Mouse (Mus musculus) cerebellum, adult 18-20 months (tissue): ENCODE measurements at regions not wholly inside any gene's neighbourhood (a gene's known extent, or its start where the extent isn't known, plus 50 kb on each side); places are given as distances from the start of the nearest gene placed in this dataset.
A peak's percentile ranks its signal among the peaks of the same experiment; 100 is the strongest.

Source experiments
- DNase-seq, 2 experiments: peaks; one replicate each; pipeline ENCODE4 v3.0.0; 2021

DNA sequence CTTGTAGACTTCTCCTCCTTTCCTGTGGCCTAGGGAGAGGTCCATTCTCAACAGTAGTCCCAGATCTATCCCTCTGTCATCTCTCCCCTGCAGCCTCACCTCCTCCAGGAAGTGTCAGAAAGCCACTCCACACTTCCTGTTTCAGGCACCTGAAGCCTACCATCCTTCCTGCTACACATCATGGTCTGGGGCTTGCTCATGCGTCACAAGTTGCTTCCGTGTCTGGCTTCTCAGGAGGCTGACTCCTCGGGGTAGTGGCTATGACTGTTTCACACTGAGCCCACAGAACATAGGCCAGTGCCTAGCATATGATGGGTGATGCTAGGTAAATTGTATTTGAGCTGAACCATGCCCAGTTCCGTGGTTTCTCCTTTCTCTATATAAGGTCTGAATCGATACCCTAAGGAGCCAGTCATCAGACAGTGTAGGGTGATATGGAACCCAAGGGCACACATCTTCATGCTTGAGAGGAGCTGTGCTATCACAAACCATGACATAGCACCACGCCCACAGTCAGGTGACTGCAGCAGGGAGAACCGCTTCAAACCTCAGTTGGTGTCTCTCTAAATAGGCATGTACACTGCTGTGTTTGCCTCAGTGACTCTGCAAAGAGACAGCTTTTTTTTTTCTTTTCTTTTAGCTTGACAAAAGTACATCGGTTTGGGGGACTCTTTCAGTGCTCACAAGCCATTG is 272.2 kb downstream of the Sec61b start:
- no peak for DNase-seq

DNA sequence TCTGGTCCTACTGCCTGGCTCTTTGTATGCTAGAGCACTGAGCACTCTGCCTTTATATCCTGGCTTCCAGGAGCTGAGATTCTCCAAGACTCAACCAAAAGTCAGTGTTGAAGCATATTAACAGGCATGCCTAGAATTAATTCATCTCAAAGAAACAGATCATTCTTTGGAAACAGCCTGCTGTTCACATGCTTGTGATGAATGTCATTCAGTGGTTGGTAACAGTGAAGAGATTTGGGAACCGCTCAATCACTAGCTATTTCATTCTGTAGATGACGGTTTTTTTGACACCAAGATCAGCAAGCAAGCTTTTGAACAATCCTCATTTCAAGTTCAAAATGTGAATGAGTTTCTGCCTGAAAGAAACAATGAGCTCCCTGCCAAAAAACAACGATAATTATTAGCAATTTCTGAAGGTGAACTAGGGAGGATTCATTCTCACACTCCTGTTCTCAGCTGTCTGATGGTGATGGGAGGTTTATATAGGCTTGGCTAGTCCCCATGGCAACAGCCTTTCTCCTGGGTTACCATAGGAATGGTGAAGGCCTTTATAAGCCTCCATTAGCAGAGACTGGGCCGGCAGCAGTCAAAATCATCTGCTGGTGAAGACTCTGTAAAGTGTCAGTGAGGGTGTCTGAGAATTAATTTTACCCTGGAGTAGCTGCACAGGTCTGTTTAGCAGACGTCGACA is 272.6 kb upstream of the Nr4a3 start:
- no peak for DNase-seq

DNA sequence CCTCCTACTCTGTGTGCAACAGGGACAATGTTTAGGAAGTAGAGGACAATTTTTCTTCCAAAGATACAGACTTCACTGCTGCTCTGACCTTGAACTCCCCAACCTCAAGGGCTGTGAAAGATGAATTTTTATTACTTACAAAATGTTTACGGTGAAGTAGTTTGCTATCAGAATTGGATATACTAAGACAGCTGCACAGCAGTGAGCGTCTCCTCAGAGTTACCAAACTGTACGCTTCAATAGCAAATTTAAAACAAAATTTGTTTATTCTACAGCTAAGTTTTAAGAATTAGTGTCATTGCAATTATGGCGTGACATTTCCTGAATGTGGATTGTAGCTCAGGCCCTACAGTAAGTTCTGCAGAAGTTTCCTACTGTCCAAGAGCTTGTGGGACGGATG is 270.3 kb upstream of the Nr4a3 start:
- no peak for DNase-seq

DNA sequence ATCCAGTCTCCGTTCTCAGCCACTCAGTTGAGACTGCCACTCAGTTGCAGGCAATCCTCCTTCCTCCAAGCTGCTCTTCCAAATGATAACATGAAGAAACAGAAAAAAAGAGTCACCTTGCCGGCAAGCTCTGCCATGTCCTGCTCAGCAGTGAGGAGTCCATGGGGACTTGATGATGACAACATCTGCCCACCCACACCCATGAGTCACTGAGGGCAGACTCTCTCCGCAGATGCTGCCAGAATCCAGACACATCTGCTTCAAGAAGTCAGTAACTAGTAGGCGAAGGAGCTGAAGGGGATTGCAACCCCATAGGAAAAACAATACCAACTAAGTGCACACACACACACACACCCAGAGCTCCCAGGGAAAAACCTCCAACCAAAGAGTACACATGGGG is 263.9 kb upstream of the Nr4a3 start:
- DNase-seq, result no peak

DNA sequence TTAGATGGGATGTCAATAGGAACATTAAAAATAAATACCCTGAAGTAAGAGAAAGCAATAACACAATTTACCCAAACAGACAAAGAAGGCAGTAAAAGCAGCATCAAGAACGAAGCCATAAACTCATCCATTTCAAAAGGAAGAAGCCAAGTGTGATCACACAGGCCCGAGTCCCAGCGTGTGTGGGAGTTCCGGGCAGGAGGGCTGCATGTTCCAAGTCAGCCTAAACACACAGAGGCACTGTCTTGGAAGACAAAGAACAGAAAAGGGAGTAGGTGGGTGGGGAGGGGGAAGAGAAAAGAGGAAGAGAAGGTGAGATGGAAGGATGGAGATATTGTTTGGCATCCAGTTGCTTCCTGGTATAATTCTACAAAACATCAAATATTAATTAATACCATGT is 248.0 kb upstream of the Nr4a3 start:
- DNase-seq, result no peak

DNA sequence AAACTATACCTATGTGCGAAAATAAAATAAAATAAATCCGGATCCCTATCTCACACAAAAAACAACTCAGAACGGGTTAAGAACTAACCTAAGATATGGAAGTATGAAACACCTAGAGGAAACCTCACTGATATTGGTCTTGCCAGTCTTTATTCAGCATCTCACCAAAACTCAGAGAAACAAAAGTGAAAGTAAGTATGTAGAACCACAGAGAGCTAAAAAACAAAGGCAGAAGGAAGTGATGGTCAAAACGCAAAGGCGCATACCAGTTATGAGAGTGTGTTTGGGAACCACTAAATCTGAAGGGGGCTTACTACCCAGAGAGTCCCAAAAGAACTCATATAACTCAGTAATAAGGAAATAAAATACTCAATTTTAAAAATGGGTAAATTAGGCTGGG is 245.8 kb upstream of the Nr4a3 start:
- no peak for DNase-seq

DNA sequence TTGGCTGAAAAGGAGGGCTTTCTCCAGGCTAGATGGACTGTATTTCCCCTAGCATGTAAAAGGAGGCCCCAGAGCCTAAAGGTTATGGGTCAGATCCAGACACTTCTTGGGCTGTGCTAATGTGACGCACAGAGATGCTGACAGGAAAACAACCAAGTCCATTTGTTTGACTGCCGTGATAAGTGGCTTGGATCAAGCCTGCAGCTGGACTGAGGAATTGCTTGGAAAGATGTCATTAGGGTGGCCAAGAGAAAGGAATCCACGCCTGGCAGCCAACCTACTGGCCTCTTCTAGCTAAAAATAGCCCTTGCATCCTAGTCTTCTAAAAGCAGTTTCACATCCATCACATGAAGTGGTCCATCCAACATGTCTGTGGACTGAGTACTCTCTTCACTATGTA is 241.8 kb upstream of the Nr4a3 start:
- DNase-seq, result no peak

DNA sequence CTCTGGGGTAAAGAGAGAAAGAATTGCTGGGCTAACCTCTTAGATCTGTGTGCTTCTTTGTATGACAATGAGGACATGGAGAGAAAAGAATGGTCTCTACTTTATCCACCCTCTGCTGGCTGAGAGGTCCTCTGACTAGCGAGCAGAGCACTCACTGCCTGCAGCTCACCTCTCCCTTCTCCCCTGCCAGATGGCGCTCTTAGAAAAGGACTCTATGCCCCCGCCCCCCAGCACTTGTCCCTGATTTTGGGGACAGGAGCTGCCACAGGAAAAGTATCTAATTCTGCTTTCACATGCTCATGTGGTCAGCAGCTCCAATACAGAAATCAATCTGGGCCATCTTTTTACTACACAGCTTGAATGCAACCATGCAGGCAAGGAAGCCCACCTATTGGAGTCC is 237.1 kb upstream of the Nr4a3 start:
- peak; percentile 35 to 46 for DNase-seq

DNA sequence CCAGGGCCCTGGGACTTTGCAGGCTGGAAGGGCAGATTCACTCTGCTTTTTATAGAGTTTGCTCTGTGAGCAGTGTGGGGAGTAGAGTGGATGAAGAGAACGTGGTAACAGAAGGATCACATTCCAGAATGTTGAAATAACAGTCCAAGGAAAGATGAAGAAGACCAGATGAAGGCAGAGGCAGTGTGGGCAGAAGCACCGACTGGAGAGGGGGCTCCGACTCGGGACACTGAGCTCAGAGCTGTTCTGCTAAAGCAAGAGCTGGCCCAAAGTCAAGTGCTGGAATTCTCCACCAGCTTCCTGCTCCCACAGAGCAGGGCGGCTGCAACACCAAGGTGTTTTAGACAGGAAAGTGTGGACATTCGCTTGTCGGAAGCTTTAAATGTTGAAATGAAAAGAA is 230.9 kb upstream of the Nr4a3 start:
- no peak for DNase-seq

DNA sequence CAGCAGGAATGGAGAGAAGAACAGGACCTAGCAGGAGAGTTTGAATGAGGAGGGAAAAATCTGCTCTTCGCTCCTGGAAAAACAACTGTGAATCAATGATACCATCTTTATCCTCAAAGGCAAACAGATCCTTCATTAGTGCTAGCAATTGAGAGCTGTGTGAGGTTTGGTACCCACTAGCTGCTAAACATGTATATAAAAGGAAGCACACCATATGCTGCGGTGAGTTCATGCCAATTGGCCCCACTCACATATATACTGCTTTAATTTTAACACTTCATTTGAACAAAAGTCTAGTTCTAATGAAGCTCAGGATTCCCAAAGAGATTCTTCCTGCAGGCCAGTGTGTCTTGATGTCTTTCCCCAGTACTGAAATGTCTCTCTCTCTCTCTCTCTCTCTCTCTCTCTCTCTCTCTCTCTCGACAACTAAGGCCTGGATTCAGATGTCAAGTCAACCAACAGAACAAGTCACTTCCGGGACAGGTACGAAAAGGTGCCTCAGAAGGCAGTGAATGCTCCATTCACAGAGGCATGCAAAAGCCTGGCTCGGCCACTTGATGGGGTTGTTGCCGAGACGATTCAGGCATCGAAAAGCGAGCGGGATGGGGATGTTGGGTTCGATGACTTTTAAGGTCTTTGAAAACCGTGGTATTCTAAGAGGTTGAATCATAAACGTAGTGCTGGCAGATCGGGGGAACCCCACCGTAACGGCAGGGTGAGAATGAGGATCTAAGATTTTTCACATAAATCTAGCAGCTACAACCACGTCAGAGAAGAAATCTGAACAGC is 226.4 kb upstream of the Nr4a3 start:
- no peak for DNase-seq

DNA sequence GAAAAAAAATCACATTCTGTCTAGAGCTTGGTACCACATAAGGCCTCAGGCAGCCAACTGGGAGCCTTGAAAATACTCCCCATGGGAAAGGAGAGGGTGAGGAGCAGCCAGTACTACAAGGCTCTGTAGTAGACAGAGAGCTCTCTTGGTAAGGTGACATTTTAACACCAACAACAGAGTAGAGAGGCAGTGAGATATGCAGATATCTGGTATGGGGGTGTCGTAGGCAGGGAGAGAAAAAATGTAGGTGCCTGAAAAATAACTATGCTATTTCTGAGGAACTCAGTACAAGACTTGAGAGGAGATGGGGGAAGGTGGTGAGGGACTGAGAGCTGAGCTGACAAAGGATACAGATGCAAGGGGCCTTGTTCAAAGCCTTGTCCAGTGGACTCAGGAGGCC is 224.4 kb upstream of the Nr4a3 start:
- no peak for DNase-seq

DNA sequence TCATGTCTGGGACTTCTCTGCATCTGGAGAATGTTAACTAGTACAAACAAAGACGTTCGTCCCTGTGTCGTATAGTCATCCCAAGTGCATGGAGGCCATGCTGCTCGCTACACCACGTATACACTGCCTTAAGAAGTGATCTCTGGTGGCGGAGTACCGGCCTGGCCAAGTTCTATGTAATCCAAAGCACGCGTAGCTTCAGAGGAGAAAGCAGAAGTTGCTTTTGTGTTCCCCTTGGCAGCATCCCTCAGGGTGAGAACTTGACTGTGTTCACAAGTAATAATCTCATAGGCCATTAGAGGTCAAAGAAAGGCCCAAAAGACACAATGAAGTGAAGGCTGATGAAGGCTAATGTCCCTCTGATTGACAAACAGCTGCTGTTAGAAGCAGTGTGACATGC is 221.7 kb upstream of the Nr4a3 start:
- DNase-seq, result no peak

DNA sequence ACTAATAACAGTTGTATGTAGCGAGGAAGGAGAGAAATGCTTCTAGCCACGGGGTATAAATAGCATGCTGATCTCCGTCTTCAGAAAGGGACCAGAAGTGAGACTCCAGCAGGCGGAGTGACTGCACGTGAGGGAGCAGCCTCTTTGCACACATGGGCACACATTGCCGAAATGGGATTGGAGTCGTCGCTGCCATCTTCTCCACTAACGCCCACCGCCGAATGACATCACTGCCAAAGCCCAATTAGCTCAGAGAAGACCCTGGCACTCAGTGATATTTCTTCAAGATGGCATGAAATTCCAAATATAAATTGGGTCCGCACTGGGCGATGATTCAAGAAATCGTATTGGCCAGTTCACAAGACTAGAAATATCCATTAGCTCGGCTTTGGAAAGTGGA is 220.9 kb upstream of the Nr4a3 start:
- DNase-seq, result no peak

DNA sequence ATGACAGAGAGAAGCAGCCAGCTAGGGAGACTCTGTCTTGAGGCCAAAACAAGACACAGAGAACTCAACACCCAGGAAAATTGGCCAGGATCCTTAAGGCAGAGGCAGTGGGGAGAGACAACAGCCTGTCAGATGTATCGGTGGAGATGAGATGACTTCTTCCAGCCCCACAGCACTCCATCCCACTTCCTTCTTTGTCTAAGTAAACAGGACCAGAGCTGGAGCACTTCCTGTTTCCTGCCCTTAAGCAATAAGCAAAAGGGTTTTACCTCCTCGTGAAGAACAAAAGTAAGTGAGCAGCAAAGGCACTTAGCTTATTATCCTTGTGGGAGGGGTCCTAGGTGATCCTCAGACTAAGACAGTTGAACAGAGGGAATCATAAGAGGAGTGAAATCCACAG is 212.0 kb upstream of the Nr4a3 start:
- no peak for DNase-seq

DNA sequence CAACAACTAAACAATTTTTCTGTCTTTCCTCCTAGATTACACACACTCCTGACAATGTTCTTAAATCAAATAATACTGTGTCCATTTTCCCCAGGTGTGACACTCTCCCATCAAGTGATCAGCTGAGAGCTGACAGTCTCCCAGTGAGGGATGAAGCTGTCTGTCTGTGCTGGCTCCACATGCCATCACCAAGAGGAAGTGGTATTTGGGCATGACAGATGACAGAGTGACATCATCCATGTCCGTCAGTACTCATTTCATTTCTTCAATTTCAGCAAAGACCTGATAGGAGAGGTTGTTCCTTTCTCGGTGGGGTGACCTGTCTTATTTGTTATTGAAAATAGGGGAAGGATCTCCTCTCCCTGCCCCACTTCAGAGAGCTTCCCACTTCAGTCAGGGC is 206.5 kb upstream of the Nr4a3 start:
- no peak for DNase-seq

DNA sequence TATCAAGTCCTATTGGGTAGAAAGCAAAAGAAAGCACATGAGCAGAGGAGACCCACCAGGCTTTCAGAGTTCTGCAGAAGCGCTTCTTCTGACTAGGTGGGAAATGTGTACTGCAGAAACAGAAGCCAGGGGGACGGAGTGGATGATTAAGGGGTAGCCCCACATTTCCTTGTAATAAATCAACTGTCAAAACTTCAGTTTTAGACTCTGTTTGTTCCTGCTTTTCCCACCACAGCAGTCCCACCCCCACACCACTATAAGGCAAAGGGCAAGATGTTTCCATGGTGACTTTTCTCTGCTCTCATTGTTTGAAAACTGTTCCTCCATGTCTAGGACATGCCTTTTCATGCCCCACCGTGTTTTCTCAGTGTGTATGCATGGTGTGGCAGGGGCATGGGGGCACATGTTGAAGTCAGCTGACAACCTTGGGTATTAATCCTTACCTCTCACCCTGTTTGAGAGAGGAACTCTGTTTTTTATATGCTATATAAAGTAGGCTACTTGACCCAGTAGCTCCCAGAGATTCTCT is 202.8 kb upstream of the Nr4a3 start:
- no peak for DNase-seq

DNA sequence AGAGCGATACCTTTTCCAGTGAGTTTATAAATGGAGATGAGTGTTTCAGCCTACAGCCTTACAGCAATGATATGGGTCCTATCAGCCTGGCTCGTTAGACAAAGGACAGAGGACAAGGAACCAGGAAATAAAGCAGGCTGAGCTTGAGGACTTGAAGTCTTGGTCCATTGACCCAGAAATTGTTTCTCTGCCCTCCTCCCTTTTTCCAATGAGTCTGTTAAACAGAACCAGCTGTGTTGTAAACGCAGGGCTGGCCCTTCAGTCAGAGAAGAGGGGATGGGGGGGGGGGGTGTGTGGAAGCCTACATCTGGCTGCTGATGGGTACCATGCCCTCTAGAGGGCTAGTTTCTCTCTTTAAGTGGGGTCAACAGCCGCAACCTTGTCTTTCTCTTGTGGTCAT is 199.7 kb upstream of the Nr4a3 start:
- no peak for DNase-seq

DNA sequence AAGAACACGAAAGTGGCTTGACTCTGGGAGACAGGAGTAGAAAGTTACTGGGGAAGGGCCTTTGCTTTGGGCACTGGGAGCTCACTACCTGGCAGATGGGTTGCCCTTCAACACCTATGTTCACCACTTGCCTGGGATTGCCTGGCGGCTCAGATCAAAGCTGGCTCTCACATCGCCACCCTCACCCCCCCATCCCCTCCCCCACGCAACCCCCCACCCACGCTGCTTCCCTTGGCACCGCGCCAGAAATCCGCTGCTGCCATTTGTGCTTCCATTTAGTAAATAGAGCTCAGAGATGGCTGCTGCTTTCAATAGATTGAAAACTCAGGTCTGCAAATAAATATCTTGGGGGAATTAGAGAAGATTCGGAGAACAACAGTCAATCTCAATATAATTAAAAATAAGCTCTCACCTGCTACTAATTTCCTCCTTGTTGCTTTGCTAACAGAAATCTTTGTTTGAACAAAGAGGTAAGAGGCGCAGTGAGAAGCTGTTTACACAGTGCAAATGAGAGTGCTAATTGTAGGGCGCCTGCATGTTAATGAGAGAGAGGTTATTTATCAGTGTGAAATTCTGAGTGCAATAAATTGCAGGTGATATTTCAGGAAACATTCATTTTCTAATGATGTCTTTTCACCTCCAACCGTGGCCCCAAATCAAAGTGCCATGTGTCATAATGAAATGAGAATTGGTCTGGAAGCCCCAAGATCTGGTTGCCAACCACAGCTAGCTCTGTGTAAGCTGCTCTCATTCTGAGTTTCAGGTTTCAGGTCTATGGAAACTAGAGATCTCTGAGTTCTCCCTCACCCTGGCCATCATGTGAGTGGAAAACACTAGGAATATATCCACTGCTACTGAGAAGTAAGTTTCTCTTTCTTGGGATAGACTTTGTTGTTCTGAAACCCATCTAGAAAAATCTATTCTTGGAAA is 198.3 kb upstream of the Nr4a3 start:
- DNase-seq, result no peak

DNA sequence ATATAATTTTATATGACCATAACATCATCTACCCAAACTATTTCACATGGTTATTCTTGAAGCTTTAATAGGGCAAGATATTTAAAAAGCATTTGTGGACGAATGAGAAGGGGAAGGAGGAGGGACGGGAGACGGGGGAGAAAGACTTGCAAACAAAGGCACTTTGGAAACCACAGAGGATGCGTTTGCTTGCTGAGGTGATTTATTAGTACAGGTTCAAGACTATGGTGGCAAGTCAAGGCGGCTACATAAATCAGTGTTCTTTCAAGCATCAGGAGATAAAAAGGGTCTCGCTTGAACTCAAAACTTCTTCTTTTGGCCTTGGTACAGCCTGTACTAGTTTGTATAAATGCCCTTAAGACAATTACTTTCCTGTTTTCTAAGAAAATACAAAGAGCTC is 183.8 kb upstream of the Nr4a3 start:
- DNase-seq, result no peak

DNA sequence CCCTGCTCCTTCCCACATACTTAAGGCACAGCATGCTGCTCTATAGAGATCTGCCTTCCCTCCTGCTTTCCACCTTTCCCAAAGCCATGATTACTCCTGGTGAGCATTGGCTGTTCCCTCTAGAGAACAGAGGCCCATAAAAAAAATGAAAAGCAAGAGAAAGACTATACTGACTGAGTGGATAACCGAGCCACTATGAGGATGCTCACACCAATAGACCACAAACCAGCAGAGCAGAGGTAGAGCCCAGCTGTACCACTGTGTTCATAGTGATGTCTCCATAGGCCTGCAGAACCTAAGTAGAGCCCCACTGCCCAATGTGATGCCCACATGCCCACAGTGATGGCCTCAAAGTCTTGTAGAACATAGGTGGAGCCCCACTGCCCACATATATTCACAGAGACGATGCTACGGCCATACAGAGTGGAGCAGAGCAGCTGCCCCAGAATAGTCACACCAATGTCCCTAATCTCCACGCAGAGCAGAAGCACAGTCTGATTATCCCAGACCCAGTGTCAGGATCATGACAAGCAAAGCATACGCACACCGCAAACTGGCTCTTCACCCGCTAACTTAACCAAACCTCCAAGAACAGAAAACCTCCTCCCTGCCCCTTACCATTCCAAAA is 174.8 kb upstream of the Nr4a3 start:
- no peak for DNase-seq

DNA sequence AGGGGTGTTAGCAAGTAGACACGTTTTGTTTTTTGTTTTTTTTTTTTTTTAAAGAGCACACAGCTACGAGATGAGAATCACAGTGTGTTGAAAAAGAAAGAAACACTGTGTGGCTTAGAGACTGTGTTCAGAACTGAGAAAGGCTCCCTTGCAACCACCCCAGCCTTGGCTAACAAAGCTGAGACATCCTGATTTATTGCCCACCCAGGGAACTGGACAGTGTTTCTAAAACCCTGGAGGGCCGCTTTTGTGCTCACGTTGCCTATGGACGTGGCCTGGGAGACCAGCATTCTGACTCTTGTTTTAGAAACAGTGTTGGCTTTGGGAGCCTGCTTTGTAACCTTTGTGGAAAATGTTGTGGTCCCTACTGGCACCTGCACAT is 174.3 kb upstream of the Nr4a3 start:
- DNase-seq, result no peak

DNA sequence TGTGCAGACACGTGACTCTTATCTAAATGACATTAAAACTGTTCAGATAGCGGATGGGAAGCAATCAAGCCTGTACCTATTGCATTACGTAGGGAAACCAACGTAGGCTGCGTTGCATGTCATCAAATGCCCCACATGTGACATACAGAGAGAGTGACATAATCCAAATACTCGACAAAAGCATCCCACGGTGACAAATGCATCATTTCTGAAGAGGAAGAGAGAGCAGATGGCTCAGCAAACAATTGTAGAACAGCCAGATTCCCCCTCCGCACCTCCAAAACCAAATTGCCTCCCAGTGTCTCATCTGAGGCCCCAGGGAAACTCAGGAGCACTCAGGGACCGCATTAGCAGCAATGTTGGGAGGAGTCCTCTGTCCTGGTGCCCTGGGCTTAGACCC is 163.4 kb upstream of the Nr4a3 start:
- peak; percentile 68 to 70 for DNase-seq
